Mouse (Mus musculus) E14TG2a.4 (cell line): ENCODE results near the gene Rin3.

Experiments
- CTCF ChIP-seq: conservative IDR thresholded peaks from 2 replicates; pipeline ENCODE4 v1.5.1; 2014; ENCODE audit warnings: low read length
- POU5F1 ChIP-seq: IDR thresholded peaks from 2 replicates; pipeline ENCODE4 v1.6.1; 2014; ENCODE audit warnings: low read length, borderline replicate concordance

- no peak for TF ChIP-seq CTCF
- no peak for TF ChIP-seq POU5F1
These were observed 30.9 kb upstream of the Rin3 start for GRCm38 (mm10) chr12:102251985-102252384.
